Mouse (Mus musculus): ENCODE data around the gene Chil6.

Gene Chil6

DNA sequence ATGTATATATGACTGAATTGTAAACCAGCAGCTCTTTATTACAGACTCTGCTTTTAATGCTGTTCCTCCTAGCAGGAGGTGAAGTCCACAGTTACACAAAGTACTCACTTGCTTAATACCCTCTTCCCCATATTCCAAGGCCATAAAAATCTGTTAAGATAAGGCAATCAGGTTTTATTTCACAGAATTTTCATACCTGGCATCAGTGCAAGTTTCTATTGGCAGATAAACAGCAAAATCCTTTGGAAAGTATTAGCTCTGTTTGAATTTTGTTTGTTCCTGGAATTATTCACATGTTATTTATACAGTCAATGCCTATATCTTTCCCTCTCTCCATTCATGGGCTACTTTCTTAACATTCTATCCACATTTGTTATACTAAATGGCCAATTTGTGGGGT lies at the start of gene Chil6:
Chil6 (minus strand) TSS at position 101 of the 400 bp plus-strand sequence.
- in situ Hi-C loops (cut with MboI; ENCODE audit: low sequenced_read_pairs), result no loop called here

DNA sequence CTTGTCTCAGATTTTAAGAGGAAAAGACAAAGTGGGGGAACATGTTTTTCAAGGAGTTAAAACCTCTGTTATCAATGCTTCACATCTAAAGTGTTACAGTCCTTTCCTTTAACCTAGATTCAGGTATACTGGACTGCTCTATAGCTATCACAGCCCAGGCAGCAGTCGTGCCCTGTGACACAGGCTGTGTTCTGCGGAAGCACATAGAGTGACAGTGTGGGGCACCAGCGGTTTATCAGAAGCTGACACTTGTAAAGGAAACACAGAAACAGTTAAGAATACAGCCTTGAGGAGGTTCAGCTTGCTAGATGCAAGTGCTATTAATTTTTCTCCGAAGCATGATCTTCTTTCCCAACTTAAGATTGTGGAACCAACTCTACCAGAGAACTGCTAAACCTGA lies 46.6 kb upstream of the Chil6 start:
- in situ Hi-C loops (cut with MboI; ENCODE audit: low sequenced_read_pairs), result no loop called here

DNA sequence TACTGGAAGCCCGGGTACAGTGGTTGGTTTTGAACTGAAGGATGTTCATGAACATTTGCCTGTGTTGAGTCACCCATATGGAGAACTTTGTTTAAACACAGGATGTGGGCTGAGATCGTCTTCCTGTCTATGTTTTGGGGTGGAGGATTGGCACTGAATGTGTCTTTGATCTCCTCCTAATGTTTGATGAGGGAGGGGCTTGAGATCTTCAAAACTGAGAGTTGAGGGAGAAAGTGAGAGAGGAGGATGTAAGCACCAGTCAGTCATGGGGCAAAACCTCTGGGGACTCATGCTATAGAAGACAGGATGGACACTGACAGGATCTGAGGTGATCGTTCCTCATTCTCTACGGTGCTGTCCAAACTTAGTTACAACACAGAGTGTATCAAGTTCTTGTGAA lies 43.6 kb upstream of the Chil6 start:
- in situ Hi-C loops (cut with MboI; ENCODE audit: low sequenced_read_pairs), result loop anchor here (10.0 to 25.0 kb wide), 2 partner anchors 455 to 787 kb away; no protein-coding TSS in a partner anchor

DNA sequence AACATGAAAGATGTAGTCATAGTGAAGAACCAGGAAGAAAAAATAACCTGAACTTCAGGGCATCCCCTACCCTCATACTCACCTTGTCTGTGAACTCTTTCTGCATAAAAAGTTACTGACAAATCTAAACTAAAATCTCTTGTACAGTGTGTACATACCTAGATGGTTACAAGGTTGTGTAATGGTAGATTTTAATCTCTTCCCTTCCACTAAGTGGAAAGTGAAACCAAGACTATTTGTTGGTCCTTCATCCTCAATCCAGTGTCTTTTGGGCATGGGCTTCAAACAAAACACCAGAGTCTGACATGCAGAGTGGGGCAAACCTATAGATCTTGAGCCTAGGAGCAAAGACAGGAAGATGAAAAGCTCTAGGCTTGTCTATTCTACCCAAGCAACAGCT lies 43.0 kb upstream of the Chil6 start:
- in situ Hi-C loops (cut with MboI; ENCODE audit: low sequenced_read_pairs), result loop anchor here (10.0 to 25.0 kb wide), 2 partner anchors 454 to 787 kb away; no protein-coding TSS in a partner anchor

DNA sequence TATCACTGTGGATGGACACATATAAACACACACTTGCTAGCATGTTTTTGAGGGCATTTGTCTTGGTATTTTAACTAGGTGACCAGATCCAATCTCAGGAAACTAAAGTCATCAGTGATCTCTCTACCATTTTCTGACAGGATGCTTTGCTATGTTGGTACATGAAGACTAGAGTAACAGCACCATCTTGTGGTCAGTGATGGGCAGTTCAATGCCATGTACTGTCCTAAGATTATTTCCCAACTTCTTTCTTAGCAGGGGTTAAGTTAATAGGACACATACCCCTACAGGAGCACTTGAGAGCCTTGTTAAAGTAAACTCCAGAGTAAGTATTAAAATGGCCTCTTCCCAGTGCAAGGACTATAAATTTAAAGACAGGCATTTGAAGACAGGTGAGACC lies 42.6 kb upstream of the Chil6 start:
- in situ Hi-C loops (cut with MboI; ENCODE audit: low sequenced_read_pairs), result loop anchor here (10.0 to 25.0 kb wide), 2 partner anchors 454 to 786 kb away; no protein-coding TSS in a partner anchor

Data from CH12F3 (cell line).